Mouse (Mus musculus) forebrain, embryonic 14.5 days (tissue): ENCODE data around the gene B4galt1. TPM values are rescaled to one million over a fixed set of nuclear protein-coding genes. Genes with fewer than 3 reads are reported as not detected.
A peak's percentile ranks its signal among the peaks of the same experiment; 100 is the strongest.

Experiments
- ATAC-seq: fragments of 200-750 bp; cut with Nextera tagmentation; 2 replicates; pipeline ENCODE4 v1.8.0; 2017; ENCODE audit warnings: mild to moderate bottlenecking, moderate library complexity
- DNase-seq: peaks from one replicate; pipeline ENCODE4 v3.0.0-alpha.2; 2015; ENCODE audit warnings: low spot score
- H3K27ac ChIP-seq: fragments of 300-500 bp; sonication (generic); 2 replicates; pipeline ENCODE4 v1.5.1; 2014; ENCODE audit warnings: low read depth, mild to moderate bottlenecking, control low read depth, low read length, moderate library complexity
- H3K27me3 ChIP-seq: fragments of 300-500 bp; sonication (generic); replicated peaks from 2 replicates; pipeline ENCODE4 v1.6.1; 2014; ENCODE audit warnings: low read length, control low read depth, mixed read lengths; ENCODE audit not compliant: control insufficient read depth, insufficient read depth
- H3K36me3 ChIP-seq: fragments of 300-500 bp; sonication (generic); 2 replicates; pipeline ENCODE4 v1.6.1; 2014; ENCODE audit warnings: low read length, control low read depth; ENCODE audit not compliant: control insufficient read depth, insufficient read depth
- H3K4me1 ChIP-seq: fragments of 300-500 bp; sonication (generic); 2 replicates; pipeline ENCODE4 v1.6.1; 2014; ENCODE audit warnings: antibody characterized with exemption, low read length, control low read depth; ENCODE audit not compliant: control insufficient read depth, insufficient read depth
- H3K4me2 ChIP-seq: fragments of 300-500 bp; sonication (generic); 2 replicates; pipeline ENCODE4 v1.6.1; 2014; ENCODE audit warnings: mild to moderate bottlenecking, control low read depth, low read length
- H3K4me3 ChIP-seq: fragments of 300-500 bp; sonication (generic); 2 replicates; pipeline ENCODE4 v1.5.1; 2014; ENCODE audit warnings: low read depth, low read length, control low read depth
- H3K9ac ChIP-seq: fragments of 300-500 bp; sonication (generic); 2 replicates; pipeline ENCODE4 v1.6.1; 2014; ENCODE audit warnings: mild to moderate bottlenecking, low read length, control low read depth, moderate library complexity
- H3K9me3 ChIP-seq: fragments of 300-500 bp; sonication (generic); replicated peaks from 2 replicates; pipeline ENCODE4 v1.6.1; 2016; ENCODE audit warnings: low read length, control low read depth, mixed read lengths; ENCODE audit not compliant: control insufficient read depth
- WGBS: fragments of 180-500 bp; shearing (Covaris S2); extraction: QIAGEN DNeasy Blood & Tissue Kit; methylation state at CpG from one replicate; pipeline ENCODE4 v1.1.7; 2014; 5-methylcytosine and 5-hydroxymethylcytosine counted together
- polyA plus RNA-seq: library from polyadenylated mRNA; unstranded; fragments of >200 nt; fragmentation: Nextera tagmentation; extraction: Ambion mirVana; gene quantifications from 2 replicates; pipeline ENCODE4 v1.2.1, GENCODE M21; 2014

Gene B4galt1
- polyA plus RNA-seq, 1 experiment from 2014 or later, result 6.8 TPM

DNA sequence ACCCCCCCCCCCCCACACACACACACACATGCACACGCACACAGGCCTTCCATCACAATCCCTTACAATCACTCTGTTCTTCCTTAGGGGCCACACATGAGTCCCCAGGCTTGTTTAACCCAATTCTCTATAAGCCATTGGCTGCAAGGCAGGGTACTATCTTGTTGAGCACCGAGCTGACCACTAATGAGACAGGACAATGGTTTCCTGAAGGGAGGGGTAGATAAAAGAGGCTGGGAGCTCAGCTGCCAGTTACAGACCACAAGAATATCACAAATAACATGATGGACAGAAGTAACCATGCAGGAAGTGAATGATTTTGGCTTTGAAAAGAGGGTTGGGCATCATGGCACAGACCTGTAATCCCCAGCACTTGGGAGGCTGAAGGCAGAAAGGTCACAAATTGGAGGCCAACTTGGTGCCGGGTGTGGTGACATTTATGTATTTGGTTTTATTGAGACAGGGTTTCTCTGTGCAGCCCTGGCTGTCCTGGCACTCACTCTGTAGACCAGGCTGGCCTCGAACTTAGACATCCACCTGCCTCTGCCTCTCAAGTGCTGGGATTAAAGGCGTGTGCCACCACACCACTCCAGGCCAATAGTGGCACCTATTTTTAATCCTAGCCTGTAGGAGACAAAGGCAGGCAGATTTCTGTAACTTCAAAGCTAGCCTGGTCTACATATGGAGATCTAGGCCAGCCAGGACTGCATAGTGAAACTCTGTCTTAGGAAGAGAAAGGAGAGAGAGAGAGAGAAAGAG lies 21.2 kb upstream of the B4galt1 start:
- Histone ChIP-seq H3K9ac (no peak overlapping the region), H3K4me1 (peaks cover 9% of the 10 kb centered on the region; the same call in 1 of the 2 replicates), H3K36me3 (no peaks in the 10 kb centered on the region), H3K4me3 (no peak overlapping the region), H3K9me3 (no peaks in the 10 kb centered on the region), H3K4me2 (no peak overlapping the region), H3K27ac (no peak overlapping the region), H3K27me3 (no peaks in the 10 kb centered on the region)
- ATAC-seq (no peak), DNase-seq (no peak)
- 82% methylated on average over 5 of the region's 5 CpGs for WGBS

DNA sequence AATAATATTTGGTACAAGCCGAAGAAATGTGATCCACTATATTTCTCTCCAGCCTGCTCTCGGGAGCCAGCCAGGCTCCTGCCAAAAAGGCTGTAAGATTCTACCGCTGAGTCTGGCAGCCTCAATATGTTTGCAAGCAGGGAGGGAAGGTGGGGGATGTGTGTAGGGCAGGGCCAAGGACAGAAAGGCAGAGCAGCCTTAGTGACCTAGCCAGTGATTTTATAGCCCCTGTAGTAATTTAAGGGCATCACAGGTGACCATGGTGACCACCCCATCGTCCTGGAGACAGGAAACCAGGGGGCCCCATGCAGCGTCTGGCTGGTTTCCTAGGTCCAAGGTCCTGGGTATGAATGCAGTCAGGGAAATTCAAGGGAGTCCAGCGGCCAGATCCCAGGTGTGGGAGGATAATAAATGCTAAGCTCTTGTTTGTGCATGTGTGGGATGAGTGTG lies 20.4 kb upstream of the B4galt1 start:
- H3K27ac ChIP-seq, result no peak overlapping the region
- no peaks in the 10 kb centered on the region for H3K9me3 ChIP-seq
- no peaks in the 10 kb centered on the region for H3K36me3 ChIP-seq
- H3K4me2 ChIP-seq, result no peak overlapping the region
- peaks cover 9% of the 10 kb centered on the region; the same call in 1 of the 2 replicates for H3K4me1 ChIP-seq
- H3K9ac ChIP-seq, result no peak overlapping the region
- H3K4me3 ChIP-seq, result no peak overlapping the region
- WGBS, result 58% methylated on average over 6 of the region's 6 CpGs
- DNase-seq, result peak; percentile 59
- H3K27me3 ChIP-seq, result no peaks in the 10 kb centered on the region
- ATAC-seq, result peak; percentile 45; the same call in 1 of the 2 replicates

DNA sequence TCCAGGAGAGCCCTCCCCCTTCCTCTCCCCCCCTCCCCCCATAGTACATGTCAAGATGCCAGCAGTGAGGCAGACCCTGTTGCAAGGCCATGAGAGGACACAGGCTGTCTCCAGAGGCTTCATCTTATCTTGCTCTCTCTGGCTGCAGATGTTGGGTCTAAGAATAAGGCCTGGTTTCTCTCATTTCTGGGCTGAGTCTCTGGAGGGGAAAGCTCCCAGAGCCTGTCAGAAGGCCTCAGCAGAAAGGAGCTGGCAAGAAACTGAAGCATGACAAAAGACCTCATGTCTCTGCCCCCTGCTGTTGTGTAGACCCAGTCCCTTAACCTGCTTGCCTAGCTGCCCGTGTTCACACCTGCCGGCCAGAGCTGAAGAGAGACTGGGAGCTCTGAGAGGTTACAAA lies 19.5 kb upstream of the B4galt1 start:
- Histone ChIP-seq H3K4me1 (peaks cover 12% of the 10 kb centered on the region), H3K36me3 (no peaks in the 10 kb centered on the region), H3K4me3 (no peak overlapping the region), H3K9me3 (no peaks in the 10 kb centered on the region), H3K9ac (no peak overlapping the region), H3K27me3 (no peaks in the 10 kb centered on the region), H3K4me2 (no peak overlapping the region), H3K27ac (no peak overlapping the region)
- 86% methylated on average over 2 of the region's 2 CpGs for WGBS
- no peak for ATAC-seq
- no peak for DNase-seq

DNA sequence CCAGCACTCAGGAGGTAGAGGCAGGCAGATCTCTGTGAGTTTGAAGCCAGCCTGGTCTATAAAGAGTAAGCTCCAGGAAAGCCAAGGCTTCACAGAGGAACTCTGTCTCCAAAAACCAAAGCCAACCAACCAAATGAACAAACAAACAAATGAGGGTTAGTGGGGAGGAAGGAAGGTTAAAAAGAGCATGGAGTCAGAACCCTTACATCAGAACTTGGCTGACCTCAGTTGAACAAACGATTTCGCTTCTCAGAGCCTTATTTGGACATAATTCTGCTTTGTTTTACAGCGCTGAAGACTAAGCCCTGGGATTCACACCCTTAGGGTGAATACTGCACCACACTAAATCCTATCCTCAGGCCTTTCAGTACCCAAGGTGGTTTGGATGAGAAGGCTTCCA lies 18.3 kb upstream of the B4galt1 start:
- Histone ChIP-seq H3K9me3 (no peaks in the 10 kb centered on the region), H3K9ac (no peak overlapping the region), H3K4me1 (peaks cover 6% of the 10 kb centered on the region), H3K4me2 (no peak overlapping the region), H3K36me3 (no peaks in the 10 kb centered on the region), H3K27ac (no peak overlapping the region), H3K27me3 (no peaks in the 10 kb centered on the region), H3K4me3 (no peak overlapping the region)
- whole genome bisulfite sequencing, result 97% methylated on average over 3 of the region's 3 CpGs
- no peak for ATAC-seq
- no peak for DNase-seq

DNA sequence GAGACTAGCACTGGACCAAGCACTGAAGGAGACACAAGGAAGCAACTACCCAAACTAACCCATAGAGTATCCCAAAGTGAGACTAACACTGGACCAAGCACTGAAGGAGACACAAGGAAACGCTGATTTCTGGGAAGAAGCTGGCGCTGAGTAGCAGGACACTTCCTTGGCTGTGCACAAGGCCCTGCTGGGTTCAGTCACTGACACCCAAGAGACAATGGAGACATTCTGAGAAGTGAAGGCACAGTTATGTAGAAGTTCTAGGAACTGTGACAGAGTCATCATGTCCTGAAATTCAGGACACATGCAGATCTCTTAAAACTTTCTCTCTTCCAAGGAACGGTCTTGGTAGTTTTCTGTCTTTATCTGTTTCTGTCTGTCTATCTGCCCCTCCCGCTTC lies 16.4 kb upstream of the B4galt1 start:
- Histone ChIP-seq H3K9me3 (no peaks in the 10 kb centered on the region), H3K4me3 (no peak overlapping the region), H3K4me2 (no peak overlapping the region), H3K27me3 (no peaks in the 10 kb centered on the region), H3K36me3 (no peaks in the 10 kb centered on the region), H3K27ac (no peak overlapping the region), H3K4me1 (peaks cover 3% of the 10 kb centered on the region; the same call in 1 of the 2 replicates), H3K9ac (no peak overlapping the region)
- no peak for ATAC-seq
- 95% methylated on average over 4 of the region's 4 CpGs for WGBS
- DNase-seq, result no peak

DNA sequence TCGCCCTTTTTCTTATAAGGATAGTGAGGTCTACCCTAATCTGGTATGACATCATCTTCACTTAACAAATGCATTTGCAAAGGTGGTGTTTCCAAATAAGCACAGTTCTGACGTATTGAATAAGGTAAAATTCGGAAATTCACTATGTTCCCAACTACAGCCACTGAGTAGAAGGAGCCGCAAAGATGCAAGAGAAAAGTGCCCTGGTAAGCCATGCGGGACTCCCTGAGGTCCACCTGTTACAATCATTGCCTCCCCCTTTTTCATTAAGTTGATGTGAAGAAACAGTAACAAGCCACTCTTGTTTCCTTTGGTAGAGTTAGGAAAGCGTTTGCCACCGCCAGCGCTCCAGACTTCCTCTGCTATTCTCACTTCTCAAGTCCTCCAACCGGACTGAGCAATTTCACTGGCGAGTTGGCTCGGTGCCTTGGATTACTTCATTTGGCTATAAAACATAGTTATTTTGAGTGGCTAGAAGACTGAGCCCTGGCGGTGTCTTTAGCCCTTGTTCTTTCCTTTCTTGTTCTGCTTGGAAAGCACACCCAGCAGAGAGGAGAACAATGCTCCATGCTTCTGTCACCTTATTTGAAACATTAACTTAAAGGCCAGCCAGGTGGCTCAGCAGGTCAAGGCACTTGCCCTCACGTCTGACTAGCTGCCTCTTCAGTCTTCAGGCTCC lies 14.9 kb upstream of the B4galt1 start:
- WGBS, result 57% methylated on average over 13 of the region's 13 CpGs
- no peaks in the 10 kb centered on the region for H3K36me3 ChIP-seq
- H3K27me3 ChIP-seq, result no peaks in the 10 kb centered on the region
- H3K4me1 ChIP-seq, result peaks cover 3% of the 10 kb centered on the region; the same call in 1 of the 2 replicates
- no peaks in the 10 kb centered on the region for H3K9me3 ChIP-seq
- DNase-seq, result peak; percentile 79
- peak; percentile 48; the same call in 1 of the 2 replicates for ATAC-seq
- H3K27ac ChIP-seq, result no peak overlapping the region
- H3K9ac ChIP-seq, result no peak overlapping the region
- no peak overlapping the region for H3K4me2 ChIP-seq
- H3K4me3 ChIP-seq, result no peak overlapping the region

DNA sequence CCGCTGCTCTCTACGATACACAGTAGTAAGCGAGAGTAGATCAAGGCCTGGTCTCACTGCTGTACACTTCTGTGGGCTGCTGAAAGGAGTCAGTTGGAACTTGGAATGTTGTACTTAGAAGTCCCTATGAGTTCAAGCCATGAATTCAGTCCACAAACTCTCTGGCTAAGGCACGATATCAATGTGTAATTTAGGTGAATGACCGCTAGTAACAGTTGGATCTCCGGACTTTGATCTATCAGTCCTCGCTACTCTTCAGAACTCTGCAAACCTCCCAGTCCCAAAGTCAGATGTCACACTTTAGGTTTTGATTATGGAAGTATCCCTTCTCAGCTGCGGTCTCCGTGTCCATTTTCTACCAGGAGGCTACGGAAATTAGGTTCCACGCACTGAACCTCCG lies 10.6 kb upstream of the B4galt1 start:
- Histone ChIP-seq H3K4me1 (peaks cover 3% of the 10 kb centered on the region; the same call in 1 of the 2 replicates), H3K9me3 (no peaks in the 10 kb centered on the region), H3K9ac (no peak overlapping the region), H3K27ac (no peak overlapping the region), H3K4me3 (no peak overlapping the region), H3K4me2 (no peak overlapping the region), H3K36me3 (no peaks in the 10 kb centered on the region), H3K27me3 (no peaks in the 10 kb centered on the region)
- no peak for DNase-seq
- WGBS, result 96% methylated on average over 12 of the region's 12 CpGs
- ATAC-seq, result no peak

DNA sequence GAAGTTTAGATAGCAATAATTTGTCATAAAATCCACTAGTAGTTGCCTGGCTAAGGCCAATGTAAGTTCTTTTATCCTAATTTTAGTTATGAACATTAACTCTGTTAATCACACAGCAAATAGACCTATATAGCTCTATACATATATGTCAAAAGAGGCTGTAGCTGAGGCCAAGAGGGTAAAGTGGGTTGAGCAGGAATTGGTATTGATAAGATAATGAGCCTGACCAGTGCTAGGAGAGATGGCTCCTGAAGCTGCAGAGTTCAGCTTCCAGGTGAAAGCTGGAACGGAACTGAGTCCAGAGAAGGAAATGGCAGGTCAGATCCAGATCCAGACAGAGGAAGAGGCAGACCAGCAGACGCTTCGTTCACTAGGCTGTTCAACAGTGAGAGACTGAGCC lies 9.5 kb upstream of the B4galt1 start:
- Histone ChIP-seq H3K36me3 (no peaks in the 10 kb centered on the region), H3K9me3 (no peaks in the 10 kb centered on the region), H3K4me3 (no peak overlapping the region), H3K4me1 (no peaks in the 10 kb centered on the region), H3K9ac (no peak overlapping the region), H3K27me3 (no peaks in the 10 kb centered on the region), H3K4me2 (no peak overlapping the region), H3K27ac (no peak overlapping the region)
- no peak for DNase-seq
- ATAC-seq, result no peak
- WGBS, result 89% methylated on average over 3 of the region's 3 CpGs

DNA sequence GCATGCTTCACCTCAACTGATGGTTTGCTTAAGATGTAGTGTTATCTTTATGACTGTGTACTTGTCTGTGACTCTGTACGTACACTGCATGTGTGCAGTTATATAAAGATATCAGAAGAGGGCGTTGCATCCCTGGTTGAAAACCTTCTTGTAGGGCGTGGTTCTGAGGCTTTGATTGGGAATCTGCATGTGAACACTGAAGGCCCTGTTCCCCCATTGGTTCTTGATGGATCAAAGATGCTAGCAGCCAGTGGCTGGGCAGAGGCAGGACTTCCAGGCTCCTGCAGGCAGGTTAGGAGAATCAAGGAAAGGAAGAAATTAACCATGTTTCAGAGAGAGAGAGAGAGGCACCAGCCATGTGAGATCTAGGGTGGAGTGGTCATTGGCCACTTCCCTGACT lies 7.3 kb upstream of the B4galt1 start:
- Histone ChIP-seq H3K9ac (no peak overlapping the region), H3K4me2 (no peak overlapping the region), H3K27me3 (no peaks in the 10 kb centered on the region), H3K4me3 (no peak overlapping the region), H3K9me3 (no peaks in the 10 kb centered on the region), H3K4me1 (no peaks in the 10 kb centered on the region), H3K36me3 (no peaks in the 10 kb centered on the region), H3K27ac (no peak overlapping the region)
- DNase-seq, result no peak
- 81% methylated on average over 3 of the region's 3 CpGs for WGBS
- no peak for ATAC-seq
